Mouse (Mus musculus) hindbrain, embryonic 16.5 days (tissue): ENCODE measurements around the gene Lhfpl2. TPM values are rescaled to one million over a fixed set of nuclear protein-coding genes. Genes with fewer than 3 reads are reported as not detected.

Experiments used
- ATAC-seq: fragments of 200-750 bp; cut with Nextera tagmentation; 2 replicates; pipeline ENCODE4 v1.8.0; 2017; ENCODE audit warnings: moderate TSS enrichment, moderate library complexity
- H3K27ac ChIP-seq: fragments of 300-500 bp; sonication (generic); 2 replicates; pipeline ENCODE4 v1.5.1; 2014; ENCODE audit warnings: low read depth, mild to moderate bottlenecking, control low read depth, low read length, moderate library complexity
- H3K27me3 ChIP-seq: fragments of 300-500 bp; sonication (generic); replicated peaks from 2 replicates; pipeline ENCODE4 v1.6.1; 2014; ENCODE audit warnings: low read length; ENCODE audit not compliant: control insufficient read depth, insufficient read depth
- H3K36me3 ChIP-seq: fragments of 300-500 bp; sonication (generic); 2 replicates; pipeline ENCODE4 v1.6.1; 2014; ENCODE audit warnings: mild to moderate bottlenecking, low read length, moderate library complexity, mixed read lengths; ENCODE audit not compliant: control insufficient read depth, insufficient read depth
- H3K4me1 ChIP-seq: fragments of 300-500 bp; sonication (generic); 2 replicates; pipeline ENCODE4 v1.6.1; 2014; ENCODE audit warnings: low read depth, low read length; ENCODE audit not compliant: control insufficient read depth, insufficient read depth
- H3K4me2 ChIP-seq: fragments of 300-500 bp; sonication (generic); 2 replicates; pipeline ENCODE4 v1.6.1; 2014; ENCODE audit warnings: mild to moderate bottlenecking, low read length, control low read depth, moderate library complexity
- H3K4me3 ChIP-seq: fragments of 300-500 bp; sonication (generic); 2 replicates; pipeline ENCODE4 v1.5.1; 2014; ENCODE audit warnings: mild to moderate bottlenecking, low read length, control low read depth, moderate library complexity
- H3K9ac ChIP-seq: fragments of 300-500 bp; sonication (generic); 2 replicates; pipeline ENCODE4 v1.6.1; 2014; ENCODE audit warnings: low read depth, mild to moderate bottlenecking, control low read depth, low read length, moderate library complexity
- H3K9me3 ChIP-seq: fragments of 300-500 bp; sonication (generic); 2 replicates; pipeline ENCODE4 v1.6.1; 2014; ENCODE audit warnings: mild to moderate bottlenecking, low read length, moderate library complexity; ENCODE audit not compliant: control insufficient read depth
- WGBS: fragments of 180-500 bp; shearing (Covaris S2); extraction: QIAGEN DNeasy Blood & Tissue Kit; methylation state at CpG from one replicate; pipeline ENCODE4 v1.1.7; 2014; 5-methylcytosine and 5-hydroxymethylcytosine counted together
- polyA plus RNA-seq: library from polyadenylated mRNA; unstranded; fragments of >200 nt; fragmentation: Nextera tagmentation; extraction: Ambion mirVana; gene quantifications from 2 replicates; pipeline ENCODE4 v1.2.1, GENCODE M21; 2015

The Lhfpl2 gene
- polyA plus RNA-seq, 1 experiment from 2014 or later = 21.0 TPM

DNA sequence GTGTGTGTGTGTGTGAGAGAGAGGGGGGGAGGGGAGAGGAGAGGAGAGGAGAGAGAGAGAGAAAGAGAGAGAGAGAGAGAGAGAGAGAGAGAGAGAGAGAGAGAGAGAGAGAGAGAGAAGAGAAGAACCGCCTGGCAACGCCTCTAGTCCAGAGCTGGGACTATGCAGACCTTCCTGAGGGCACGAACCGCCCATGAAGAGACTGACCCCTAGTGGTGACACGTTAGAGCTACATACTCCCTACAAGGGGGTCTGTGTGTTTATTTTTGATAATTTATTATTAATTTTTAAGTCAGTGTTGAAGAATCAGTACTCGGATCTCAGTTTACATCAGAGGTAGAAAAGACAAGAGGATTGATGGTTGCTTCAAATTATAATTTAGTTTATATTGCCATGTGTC lies 147.6 kb downstream of the Lhfpl2 start:
- Histone ChIP-seq H3K4me3 (no peak overlapping the region), H3K27me3 (no peaks in the 10 kb centered on the region), H3K27ac (no peak overlapping the region), H3K9ac (no peak overlapping the region), H3K9me3 (peaks cover 3% of the 10 kb centered on the region; the same call in 1 of the 2 replicates), H3K4me1 (no peaks in the 10 kb centered on the region), H3K4me2 (no peak overlapping the region), H3K36me3 (peaks cover 15% of the 10 kb centered on the region)
- 7% methylated on average over 6 of the region's 6 CpGs for WGBS
- ATAC-seq = peak; percentile 85

DNA sequence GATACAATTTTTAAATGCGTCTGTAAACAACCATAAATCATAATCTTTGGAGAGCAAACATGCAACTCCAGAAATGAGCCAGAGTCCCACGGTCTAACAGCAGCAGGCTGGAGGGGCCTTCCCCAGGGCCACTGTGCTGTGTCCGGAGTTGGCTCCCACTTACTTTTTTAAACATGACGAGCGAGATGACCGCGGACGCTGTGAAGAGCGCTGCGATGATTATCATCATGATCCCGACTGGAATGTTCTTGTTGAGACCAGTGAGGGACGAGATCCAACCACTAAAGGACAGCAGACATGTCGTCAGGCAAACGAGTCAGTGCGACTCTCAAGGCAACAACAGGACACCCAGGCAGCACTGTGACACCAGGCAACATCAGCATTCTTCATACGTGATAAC lies 150.4 kb downstream of the Lhfpl2 start:
- H3K36me3 ChIP-seq = peaks cover 15% of the 10 kb centered on the region
- WGBS = 97% methylated on average over 16 of the region's 16 CpGs
- H3K4me3 ChIP-seq = no peak overlapping the region
- no peak overlapping the region for H3K4me2 ChIP-seq
- H3K4me1 ChIP-seq = peaks cover 5% of the 10 kb centered on the region; the same call in 1 of the 2 replicates
- H3K27me3 ChIP-seq = no peaks in the 10 kb centered on the region
- no peak overlapping the region for H3K27ac ChIP-seq
- H3K9ac ChIP-seq = no peak overlapping the region
- H3K9me3 ChIP-seq = peaks cover 3% of the 10 kb centered on the region; the same call in 1 of the 2 replicates
- ATAC-seq = no peak

DNA sequence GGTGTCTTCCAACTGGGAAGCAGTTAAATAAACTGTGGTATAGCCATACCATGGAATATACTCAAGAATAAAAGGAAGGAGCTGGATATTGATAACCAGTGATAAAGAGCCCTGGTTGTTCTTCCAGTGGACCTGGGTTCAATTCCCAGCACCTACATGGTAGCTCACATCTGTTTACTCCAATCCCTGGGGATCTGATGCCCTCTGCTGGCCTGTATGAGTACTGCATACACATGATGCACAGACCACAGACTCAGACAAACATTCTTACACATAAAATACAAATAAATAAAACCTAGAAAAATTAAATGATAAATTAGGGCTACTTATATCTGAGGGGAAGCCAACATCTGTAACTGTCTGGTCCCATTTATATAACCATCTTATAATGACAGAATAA lies 151.3 kb downstream of the Lhfpl2 start:
- Histone ChIP-seq H3K27ac (no peak overlapping the region), H3K9me3 (peaks cover 3% of the 10 kb centered on the region; the same call in 1 of the 2 replicates), H3K4me3 (no peak overlapping the region), H3K4me1 (peaks cover 5% of the 10 kb centered on the region; the same call in 1 of the 2 replicates), H3K4me2 (no peak overlapping the region), H3K27me3 (no peaks in the 10 kb centered on the region), H3K9ac (no peak overlapping the region), H3K36me3 (peaks cover 15% of the 10 kb centered on the region)
- ATAC-seq = no peak

DNA sequence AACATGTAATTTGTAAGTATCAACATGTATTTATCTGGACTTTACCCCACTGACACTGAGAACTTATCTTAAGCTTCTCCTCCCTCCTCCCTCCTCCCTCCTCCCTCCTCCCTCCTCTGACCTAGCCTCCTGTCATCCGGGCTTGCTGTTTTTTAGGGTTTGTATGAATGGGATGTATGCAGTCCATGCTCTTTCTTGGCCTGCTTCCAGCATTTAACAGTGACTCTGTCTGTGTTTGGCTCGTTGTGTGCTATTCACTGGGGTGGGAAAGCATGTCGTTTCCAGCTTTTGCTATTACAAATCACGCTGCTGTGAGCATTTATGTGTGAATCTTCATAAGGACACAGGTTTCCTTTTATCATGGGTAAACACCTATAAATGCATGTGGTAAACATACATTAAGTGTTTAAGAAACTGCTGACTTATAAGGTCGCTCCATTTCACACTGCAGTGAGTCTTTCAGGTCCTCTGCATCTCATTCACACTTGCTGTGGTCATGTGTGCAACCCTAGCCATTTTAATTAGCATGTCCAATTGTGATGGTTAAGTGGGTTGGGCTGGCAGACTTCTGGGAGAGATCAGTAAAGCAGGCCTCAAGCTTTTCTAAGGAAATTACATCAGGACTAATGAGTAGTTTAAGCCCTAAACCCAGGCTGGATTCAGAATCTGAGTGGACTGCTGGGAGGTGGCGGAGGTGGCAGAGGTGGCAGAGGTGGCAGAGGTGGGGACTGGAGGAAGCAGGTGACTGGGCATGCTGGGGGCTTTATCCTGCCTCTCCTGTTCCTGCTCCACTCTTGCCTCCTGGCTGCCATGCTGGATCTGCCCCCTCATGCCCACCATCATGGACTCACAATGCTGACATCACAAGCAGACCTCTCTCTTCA lies 153.9 kb downstream of the Lhfpl2 start:
- Histone ChIP-seq H3K4me1 (peaks cover 5% of the 10 kb centered on the region; the same call in 1 of the 2 replicates), H3K4me3 (no peak overlapping the region), H3K4me2 (no peak overlapping the region), H3K36me3 (peaks cover 15% of the 10 kb centered on the region), H3K9me3 (peaks cover 3% of the 10 kb centered on the region; the same call in 1 of the 2 replicates), H3K9ac (no peak overlapping the region), H3K27me3 (no peaks in the 10 kb centered on the region), H3K27ac (no peak overlapping the region)
- ATAC-seq = peak; percentile 74
- WGBS = 33% methylated on average over 6 of the region's 6 CpGs

DNA sequence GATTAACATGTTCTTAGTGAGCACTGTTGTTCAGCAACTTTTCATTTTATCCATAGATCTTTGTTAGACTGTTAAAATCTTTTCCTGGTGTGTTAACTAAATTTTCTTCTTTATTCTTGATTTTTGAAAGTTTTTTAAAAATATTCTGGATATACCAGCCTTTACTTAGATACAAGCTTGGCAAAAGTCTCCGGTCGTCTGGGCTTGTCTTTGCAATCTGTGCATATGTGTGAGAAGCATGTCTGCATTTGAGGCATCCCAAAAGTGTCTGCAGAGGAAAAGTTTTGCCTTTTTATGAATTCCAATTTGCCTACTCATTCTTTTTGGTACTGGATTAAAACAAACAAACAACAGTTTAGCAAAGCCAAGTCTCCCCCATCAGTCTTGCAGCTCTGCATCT lies 154.6 kb downstream of the Lhfpl2 start:
- WGBS = 89% methylated on average over 2 of the region's 2 CpGs
- peaks cover 5% of the 10 kb centered on the region; the same call in 1 of the 2 replicates for H3K4me1 ChIP-seq
- H3K4me2 ChIP-seq = no peak overlapping the region

DNA sequence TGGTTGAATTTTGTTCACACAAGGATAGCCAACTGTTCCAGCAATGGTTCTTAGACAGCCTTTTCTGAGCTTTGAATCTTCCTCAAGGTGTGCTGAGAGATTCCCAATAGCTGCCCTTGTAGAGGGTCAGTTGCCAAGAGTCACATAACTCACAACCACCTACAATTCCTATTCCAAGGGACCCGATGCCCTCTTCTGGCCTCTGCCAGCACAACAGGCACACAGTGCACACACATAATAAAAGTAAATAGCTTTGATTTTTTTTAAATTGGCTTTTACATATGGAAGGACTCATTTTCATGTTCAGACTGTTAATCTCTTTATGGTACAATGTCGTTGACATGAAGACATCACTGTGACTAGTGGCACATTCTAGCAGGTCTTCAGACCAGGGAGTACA lies 155.1 kb downstream of the Lhfpl2 start:
- ATAC-seq = no peak
- WGBS = 84% methylated on average over 2 of the region's 2 CpGs
- Histone ChIP-seq H3K27ac (no peak overlapping the region), H3K4me2 (no peak overlapping the region), H3K27me3 (no peaks in the 10 kb centered on the region), H3K9ac (no peak overlapping the region), H3K36me3 (peaks cover 9% of the 10 kb centered on the region), H3K4me3 (no peak overlapping the region), H3K9me3 (peaks cover 3% of the 10 kb centered on the region; the same call in 1 of the 2 replicates), H3K4me1 (peaks cover 5% of the 10 kb centered on the region; the same call in 1 of the 2 replicates)

More for the DNA sequence above, 154.6 kb downstream of the Lhfpl2 start:
- ATAC-seq = no peak
- Histone ChIP-seq H3K9me3 (peaks cover 3% of the 10 kb centered on the region; the same call in 1 of the 2 replicates), H3K36me3 (peaks cover 10% of the 10 kb centered on the region), H3K4me3 (no peak overlapping the region), H3K27me3 (no peaks in the 10 kb centered on the region), H3K9ac (no peak overlapping the region), H3K27ac (no peak overlapping the region)

DNA sequence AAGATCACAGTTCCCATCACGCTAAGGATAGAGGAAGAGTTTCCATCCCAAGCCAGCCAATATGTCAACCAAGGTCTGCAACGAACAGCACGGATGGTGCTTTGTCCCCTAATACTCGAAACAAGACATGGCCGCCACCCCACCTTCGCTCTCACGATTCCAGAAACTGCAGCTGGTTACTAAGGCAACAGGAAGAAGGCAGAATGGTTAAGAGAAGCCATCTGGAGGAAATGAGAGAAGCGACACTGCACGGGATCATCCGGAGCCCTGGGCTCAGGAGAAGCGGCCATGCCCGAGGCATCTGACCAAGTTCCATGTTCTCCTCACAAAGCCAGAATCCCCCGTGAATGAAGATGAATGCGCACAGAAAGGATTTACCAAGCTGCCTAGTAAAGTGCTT lies 166.0 kb downstream of the Lhfpl2 start:
- Histone ChIP-seq H3K9me3 (no peaks in the 10 kb centered on the region), H3K4me2 (no peak overlapping the region), H3K27ac (no peak overlapping the region), H3K9ac (no peak overlapping the region), H3K36me3 (peaks cover 9% of the 10 kb centered on the region), H3K4me1 (no peaks in the 10 kb centered on the region), H3K4me3 (no peak overlapping the region), H3K27me3 (no peaks in the 10 kb centered on the region)
- 72% methylated on average over 14 of the region's 14 CpGs for WGBS
- peak; percentile 30; the same call in 1 of the 2 replicates for ATAC-seq

DNA sequence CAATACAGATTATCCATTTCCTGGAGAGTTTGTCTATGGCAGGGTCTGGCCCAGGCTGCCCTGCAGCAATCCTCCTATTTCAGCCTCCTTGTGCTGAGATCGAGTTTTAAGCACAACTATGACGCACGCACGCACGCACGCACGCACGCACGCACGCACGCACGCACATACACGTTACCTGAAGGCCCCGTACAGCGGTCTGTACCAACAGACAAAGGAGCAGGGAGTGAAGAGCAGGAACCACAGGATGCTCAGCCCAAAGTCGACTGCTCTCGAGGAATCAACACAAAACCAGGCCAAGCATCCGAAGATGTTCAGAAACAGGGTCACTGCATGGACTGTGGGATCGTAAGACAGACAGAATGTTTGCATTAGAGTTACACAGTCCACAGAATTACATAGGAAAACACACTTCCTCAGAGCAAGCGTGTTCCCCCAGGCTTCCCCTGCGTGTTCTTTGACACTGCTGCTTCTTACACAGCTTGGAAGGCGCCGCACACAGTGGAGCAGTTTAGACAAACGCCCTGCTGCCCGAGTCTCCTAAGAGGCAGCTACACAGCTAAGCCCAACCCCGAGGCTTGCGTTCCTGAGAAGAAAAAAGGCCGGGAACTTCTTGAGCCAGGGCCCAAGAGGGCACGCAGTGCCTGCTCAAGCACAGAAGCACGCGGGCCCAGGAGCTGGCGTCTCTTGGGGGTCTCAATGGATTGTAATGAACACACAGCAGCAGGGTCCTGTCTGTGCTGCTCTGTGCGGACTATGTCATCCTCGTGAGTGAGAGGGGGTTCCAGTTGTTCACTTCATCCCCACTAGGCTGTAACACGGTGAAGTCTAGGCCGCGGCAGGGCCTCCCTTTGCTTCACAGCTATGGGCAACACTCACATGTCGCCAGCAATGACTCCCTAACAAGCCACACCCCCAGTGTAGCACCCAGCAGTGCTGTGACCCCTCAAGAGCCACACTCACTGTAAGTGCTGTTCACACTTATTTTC lies 167.4 kb downstream of the Lhfpl2 start:
- Histone ChIP-seq H3K4me3 (no peak overlapping the region), H3K4me2 (no peak overlapping the region), H3K27me3 (no peaks in the 10 kb centered on the region), H3K27ac (no peak overlapping the region), H3K4me1 (no peaks in the 10 kb centered on the region), H3K36me3 (peaks cover 11% of the 10 kb centered on the region), H3K9ac (no peak overlapping the region), H3K9me3 (no peaks in the 10 kb centered on the region)
- 0 out of 2 replicates have a peak, but pooled peaks have one; percentile 17 for ATAC-seq
- WGBS = 94% methylated on average over 38 of the region's 38 CpGs
